Mouse (Mus musculus): ENCODE results near the gene Pkp1.

The Pkp1 gene

GRCm38 (mm10) chr1:135909381-135909780 is 9.6 kb downstream of the Pkp1 start:
- no peak for DNase-seq (ENCODE audit: low read depth, low spot score)

- DNase-seq (ENCODE audit: low read depth, low spot score) = no peak
Observed at GRCm38 (mm10) chr1:135906736-135907135, 12.3 kb downstream of the Pkp1 start.

- no peak for DNase-seq (ENCODE audit: low read depth, low spot score)
Observed at GRCm38 (mm10) chr1:135899991-135900515, 19.0 kb downstream of the Pkp1 start.

- no peak for DNase-seq (ENCODE audit: low read depth, low spot score)
Observed at GRCm38 (mm10) chr1:135899295-135899694, 19.7 kb downstream of the Pkp1 start.

GRCm38 (mm10) chr1:135895367-135895766 is 23.6 kb downstream of the Pkp1 start:
- no peak for DNase-seq (ENCODE audit: low read depth, low spot score)

- DNase-seq (ENCODE audit: low read depth, low spot score) = no peak
Observed at GRCm38 (mm10) chr1:135893377-135893776, 25.6 kb downstream of the Pkp1 start.

- DNase-seq (ENCODE audit: low read depth, low spot score) = no peak
Observed at GRCm38 (mm10) chr1:135892764-135893163, 26.2 kb downstream of the Pkp1 start.

GRCm38 (mm10) chr1:135892233-135892632 is 26.8 kb downstream of the Pkp1 start:
- no peak for DNase-seq (ENCODE audit: low read depth, low spot score)

GRCm38 (mm10) chr1:135891424-135892216 is 27.4 kb downstream of the Pkp1 start:
- DNase-seq (ENCODE audit: low read depth, low spot score) = no peak

- DNase-seq (ENCODE audit: low read depth, low spot score) = no peak
Observed at GRCm38 (mm10) chr1:135889461-135890185, 29.4 kb downstream of the Pkp1 start.

GRCm38 (mm10) chr1:135882385-135883109 is 36.5 kb downstream of the Pkp1 start:
- no peak for DNase-seq (ENCODE audit: low read depth, low spot score)

- DNase-seq (ENCODE audit: low read depth, low spot score) = no peak
Observed at GRCm38 (mm10) chr1:135877248-135877647, 41.8 kb downstream of the Pkp1 start.

GRCm38 (mm10) chr1:135872991-135873390 is 46.0 kb downstream of the Pkp1 start:
- DNase-seq (ENCODE audit: low read depth, low spot score) = no peak

- DNase-seq (ENCODE audit: low read depth, low spot score) = no peak
Observed at GRCm38 (mm10) chr1:135868570-135868969, 50.4 kb downstream of the Pkp1 start.

GRCm38 (mm10) chr1:135865518-135866194 is 53.4 kb downstream of the Pkp1 start:
- peak; percentile 53 for DNase-seq (ENCODE audit: low read depth, low spot score)

GRCm38 (mm10) chr1:135864830-135865229 is 54.2 kb downstream of the Pkp1 start:
- DNase-seq (ENCODE audit: low read depth, low spot score) = no peak

GRCm38 (mm10) chr1:135863786-135864335 is 55.1 kb downstream of the Pkp1 start:
- DNase-seq (ENCODE audit: low read depth, low spot score) = no peak

GRCm38 (mm10) chr1:135862561-135862960 is 56.4 kb downstream of the Pkp1 start:
- no peak for DNase-seq (ENCODE audit: low read depth, low spot score)

- DNase-seq (ENCODE audit: low read depth, low spot score) = no peak
Observed at GRCm38 (mm10) chr1:135861980-135862552, 56.9 kb downstream of the Pkp1 start.

GRCm38 (mm10) chr1:135861091-135861490 is 57.9 kb downstream of the Pkp1 start:
- DNase-seq (ENCODE audit: low read depth, low spot score) = no peak

GRCm38 (mm10) chr1:135858533-135858932 is 60.5 kb downstream of the Pkp1 start:
- no peak for DNase-seq (ENCODE audit: low read depth, low spot score)

Measured in WW6 (cell line).